Mouse (Mus musculus): ENCODE data around the gene Arhgap27.
"Not testable (repeated sequence)": the region's sequence is repeated elsewhere in the genome, so short reads cannot be mapped to it uniquely, and the experiment has no call there.

Arhgap27 gene

GRCm38 (mm10) chr11:103309956-103310574 lies 53.4 kb downstream of the Arhgap27 start:
- DNase-seq (ENCODE audit: extremely low read depth, insufficient read length, low spot score), result no peak

- no peak for DNase-seq (ENCODE audit: extremely low read depth, insufficient read length, low spot score)
Measured at GRCm38 (mm10) chr11:103307910-103308309, 55.6 kb downstream of the Arhgap27 start.

DNA sequence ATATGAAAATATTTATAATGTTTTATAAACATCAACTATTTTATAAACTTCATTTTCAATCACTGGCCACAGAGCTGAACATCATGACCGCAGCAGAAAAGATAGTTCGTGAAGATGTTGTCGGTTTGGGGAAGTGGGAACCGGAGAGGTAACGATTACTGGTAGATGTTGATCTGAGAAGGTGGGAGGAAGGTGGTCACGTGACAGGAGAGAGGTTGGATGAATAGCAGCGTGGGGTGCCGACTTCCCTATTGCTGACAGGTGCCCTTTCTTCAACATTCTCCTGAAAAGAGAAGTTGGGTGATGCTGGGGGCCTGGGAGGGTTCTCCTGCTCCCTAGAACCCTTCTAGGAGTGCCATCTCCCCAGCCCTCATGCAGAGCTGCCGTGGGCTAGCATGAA lies 59.0 kb downstream of the Arhgap27 start:
- DNase-seq (ENCODE audit: extremely low read depth, insufficient read length, low spot score), result no peak

DNA sequence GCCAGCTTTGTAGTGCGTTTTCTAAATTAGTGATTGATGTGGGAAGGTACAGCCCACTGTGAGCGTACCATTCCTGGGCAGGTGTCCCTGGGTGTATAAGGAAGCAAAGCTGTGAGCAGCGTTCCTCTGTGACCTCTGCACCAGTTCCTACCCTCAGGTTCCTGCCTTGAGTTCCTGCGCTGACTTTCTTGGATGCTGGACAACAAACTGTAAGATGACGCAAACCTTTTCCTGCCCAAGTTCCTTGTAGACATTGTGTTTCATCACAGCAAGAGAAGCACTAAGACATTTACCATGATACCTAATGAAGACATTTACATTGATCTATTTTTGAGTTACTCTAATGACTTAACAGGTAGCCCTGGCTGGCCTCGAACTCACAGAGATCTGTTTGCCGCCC lies 68.7 kb downstream of the Arhgap27 start:
- DNase-seq (ENCODE audit: extremely low read depth, insufficient read length, low spot score), result no peak

- no peak for DNase-seq (ENCODE audit: extremely low read depth, insufficient read length, low spot score)
Measured at GRCm38 (mm10) chr11:103294066-103294465, 69.4 kb downstream of the Arhgap27 start.

- DNase-seq (ENCODE audit: extremely low read depth, insufficient read length, low spot score), result no peak
Measured at GRCm38 (mm10) chr11:103292890-103293287, 70.6 kb downstream of the Arhgap27 start.

DNA sequence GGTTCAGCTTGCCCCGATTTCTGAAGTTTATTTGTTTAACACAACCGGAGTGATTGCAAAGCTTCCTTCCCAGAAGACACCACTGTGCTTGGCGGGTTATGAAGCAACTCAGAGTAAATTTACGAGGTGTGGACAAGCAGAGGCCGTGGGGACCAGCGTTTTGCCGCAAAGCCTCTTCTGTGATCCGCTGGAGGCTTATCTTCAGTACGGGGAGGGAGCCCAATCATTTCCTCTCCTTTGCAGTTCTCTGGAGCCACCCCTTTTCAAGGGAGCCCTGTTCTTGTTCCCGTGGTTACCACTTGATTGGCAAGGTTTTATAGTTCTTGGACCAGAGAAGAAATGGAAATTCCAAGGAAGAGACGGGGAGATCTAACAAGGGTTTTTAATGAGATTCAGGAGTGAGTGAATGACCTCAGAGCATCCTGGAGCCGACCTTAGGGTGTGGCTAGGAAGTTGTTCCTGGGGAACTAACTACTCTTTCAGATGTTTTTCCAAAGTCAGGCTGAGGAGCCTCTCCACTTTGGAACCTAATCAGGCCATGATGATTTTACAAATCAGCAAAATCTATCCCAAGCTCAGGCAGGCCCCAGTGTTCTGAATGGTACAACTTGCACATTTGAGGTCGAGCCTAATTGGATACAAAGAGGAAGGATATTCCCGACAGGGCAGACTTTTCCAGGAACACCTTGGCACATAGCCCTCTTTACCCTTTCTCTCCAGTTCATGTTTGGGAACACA lies 71.2 kb downstream of the Arhgap27 start:
- peak; percentile 57 for DNase-seq (ENCODE audit: extremely low read depth, insufficient read length, low spot score)

DNA sequence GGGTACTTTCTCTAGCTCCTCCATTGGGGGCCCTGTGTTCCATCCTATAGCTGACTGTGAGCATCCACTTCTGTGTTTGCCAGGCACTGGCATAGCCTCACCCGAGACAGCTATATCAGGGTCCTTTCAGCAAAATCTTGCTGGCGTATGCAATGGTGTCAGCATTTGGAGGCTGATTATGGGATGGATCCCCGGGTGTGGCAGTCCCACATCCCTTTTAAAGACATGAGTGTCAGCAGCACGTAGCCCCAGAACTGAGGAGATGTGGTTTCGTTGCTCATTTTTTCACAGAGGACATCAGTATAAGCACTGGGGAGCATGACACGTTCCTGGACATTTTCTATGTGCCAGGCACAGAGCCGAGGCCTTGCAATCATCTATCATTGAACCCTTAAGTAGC lies 72.7 kb downstream of the Arhgap27 start:
- DNase-seq (ENCODE audit: extremely low read depth, insufficient read length, low spot score), result not testable (repeated sequence)

- no peak for DNase-seq (ENCODE audit: extremely low read depth, insufficient read length, low spot score)
Measured at GRCm38 (mm10) chr11:103288291-103288963, 75.1 kb downstream of the Arhgap27 start.

GRCm38 (mm10) chr11:103286910-103287309 lies 76.6 kb downstream of the Arhgap27 start:
- DNase-seq (ENCODE audit: extremely low read depth, insufficient read length, low spot score), result no peak

- DNase-seq (ENCODE audit: extremely low read depth, insufficient read length, low spot score), result no peak
Measured at GRCm38 (mm10) chr11:103285951-103286350, 77.5 kb downstream of the Arhgap27 start.

DNA sequence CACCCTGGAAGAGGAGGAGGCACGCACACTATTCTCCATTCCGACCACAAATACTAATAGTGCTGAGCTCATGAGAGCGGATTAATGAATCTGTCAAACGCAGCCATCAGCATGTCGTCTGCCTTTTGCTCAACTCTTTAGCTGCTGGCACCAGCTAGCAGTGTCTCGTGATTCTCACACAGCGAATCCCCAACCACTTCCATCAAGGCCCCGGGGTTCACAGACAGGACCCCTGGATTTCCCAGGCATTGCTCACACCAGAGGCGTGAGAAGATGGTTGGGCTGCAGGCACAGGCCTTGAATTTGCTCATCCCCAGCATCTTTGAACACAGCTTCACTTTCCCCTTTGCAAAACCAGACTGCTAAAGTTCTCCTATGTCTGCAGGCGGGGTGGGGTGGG lies 78.2 kb downstream of the Arhgap27 start:
- no peak for DNase-seq (ENCODE audit: extremely low read depth, insufficient read length, low spot score)

GRCm38 (mm10) chr11:103281784-103282183 lies 81.7 kb downstream of the Arhgap27 start:
- DNase-seq (ENCODE audit: extremely low read depth, insufficient read length, low spot score), result no peak

Measured in 3134 (cell line).